Mouse (Mus musculus) naive thymus-derived CD4-positive, alpha-beta T cell, adult 2 months (primary cell): Measurements from ENCODE around the gene Gp1bb.

Experiments used
- DNase-seq: peaks from one replicate; pipeline ENCODE4 v3.0.0-alpha.2; 2011; ENCODE audit warnings: low read depth

The Gp1bb gene

GRCm38 (mm10) chr16:18581050-18581622 is 41.1 kb downstream of the Gp1bb start:
- DNase-seq: no peak

DNA sequence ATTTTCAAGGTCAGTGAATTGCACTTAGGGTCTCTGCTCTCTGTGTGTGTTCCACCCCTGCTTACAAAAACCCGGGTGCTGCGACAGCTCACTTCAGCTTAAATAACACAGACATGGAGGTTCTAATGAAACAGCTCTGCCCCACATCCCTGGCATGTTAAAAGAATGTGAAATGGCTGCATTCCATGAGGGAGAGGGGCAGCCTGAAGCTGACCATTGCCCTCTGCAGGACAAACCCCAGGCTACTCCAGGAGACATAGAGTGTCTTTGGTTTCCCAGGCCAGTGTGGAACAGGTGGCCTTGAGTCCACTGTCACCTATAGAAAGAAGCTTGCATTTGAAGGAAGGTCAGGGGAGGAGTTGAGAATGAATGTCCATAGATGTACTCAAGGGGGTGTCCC is 41.8 kb downstream of the Gp1bb start:
- no peak for DNase-seq

- no peak for DNase-seq
Measured at GRCm38 (mm10) chr16:18577599-18578160, 44.5 kb downstream of the Gp1bb start.

DNA sequence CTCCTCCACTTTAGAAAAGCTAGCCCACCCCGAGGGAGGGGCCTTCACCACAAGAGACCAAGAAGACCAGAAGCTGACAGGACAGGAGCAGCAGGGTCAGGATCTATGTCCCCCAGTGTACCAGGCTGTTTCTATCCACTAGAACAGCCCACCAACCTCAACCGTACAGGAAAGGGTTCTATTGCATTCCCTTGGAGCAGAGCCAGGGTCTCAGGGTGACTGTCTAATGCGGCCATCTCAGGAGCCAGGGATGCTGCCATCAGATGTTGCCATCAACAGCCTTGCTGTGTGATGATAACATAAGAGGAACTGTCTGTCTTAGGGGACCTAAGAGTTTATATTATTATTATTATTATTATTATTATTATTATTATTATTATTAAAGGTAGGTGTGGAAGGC is 45.1 kb downstream of the Gp1bb start:
- no peak for DNase-seq

DNA sequence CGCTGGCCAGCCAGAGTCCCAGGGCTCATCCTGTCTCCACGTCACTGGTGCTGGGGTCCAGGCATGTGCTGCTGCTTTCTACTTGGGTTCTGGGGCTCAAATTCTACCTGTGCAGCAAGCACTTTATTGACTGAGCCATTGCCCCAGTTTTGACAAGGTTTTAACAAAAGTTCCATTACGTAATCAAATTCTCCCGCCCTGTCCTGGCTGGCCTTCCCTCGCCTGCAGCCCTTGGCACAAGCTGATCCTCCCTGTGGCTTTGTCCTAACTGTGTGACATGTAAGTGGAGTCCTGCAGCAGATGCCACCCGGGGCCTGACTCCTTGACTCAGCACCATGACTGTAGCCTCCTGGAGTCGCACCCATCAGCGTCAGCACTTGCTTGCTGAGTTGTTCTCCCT is 48.0 kb downstream of the Gp1bb start:
- no peak for DNase-seq
